Mouse (Mus musculus) stomach, embryonic 14.5 days (tissue): ENCODE data around the gene Uhrf1bp1. TPM values are rescaled to one million over a fixed set of nuclear protein-coding genes. Genes with fewer than 3 reads are reported as not detected.

Source experiments
- ATAC-seq: fragments of 200-750 bp; cut with Nextera tagmentation; 2 replicates; pipeline ENCODE4 v1.8.0; 2017; ENCODE audit warnings: low read depth, moderate TSS enrichment; ENCODE audit not compliant: insufficient number of reproducible peaks, insufficient read depth, low FRiP score
- H3K27ac ChIP-seq: fragments of 300-500 bp; sonication (generic); 2 replicates; pipeline ENCODE4 v1.5.1; 2014; ENCODE audit warnings: mild to moderate bottlenecking, low read length, moderate library complexity, mixed read lengths
- H3K27me3 ChIP-seq: fragments of 300-500 bp; sonication (generic); 2 replicates; pipeline ENCODE4 v1.6.1; 2014; ENCODE audit warnings: low read length, control low read depth, mixed read lengths; ENCODE audit not compliant: control insufficient read depth, insufficient read depth
- H3K36me3 ChIP-seq: fragments of 300-500 bp; sonication (generic); 2 replicates; pipeline ENCODE4 v1.6.1; 2014; ENCODE audit warnings: mild to moderate bottlenecking, control low read depth, low read length, moderate library complexity, mixed read lengths; ENCODE audit not compliant: control insufficient read depth, insufficient read depth
- H3K4me1 ChIP-seq: fragments of 300-500 bp; sonication (generic); 2 replicates; pipeline ENCODE4 v1.6.1; 2014; ENCODE audit warnings: low read length, control low read depth, mixed read lengths; ENCODE audit not compliant: control insufficient read depth, insufficient read depth
- H3K4me2 ChIP-seq: fragments of 300-500 bp; sonication (generic); replicated peaks from 2 replicates; pipeline ENCODE4 v1.6.1; 2014; ENCODE audit warnings: low read depth, low read length, control low read depth
- H3K4me3 ChIP-seq: fragments of 300-500 bp; sonication (generic); 2 replicates; pipeline ENCODE4 v1.5.1; 2014; ENCODE audit warnings: low read depth, low read length, control low read depth
- H3K9ac ChIP-seq: fragments of 300-500 bp; sonication (generic); replicated peaks from 2 replicates; pipeline ENCODE4 v1.6.1; 2014; ENCODE audit warnings: low read depth, mild to moderate bottlenecking, control low read depth, low read length, moderate library complexity, mixed read lengths
- H3K9me3 ChIP-seq: fragments of 300-500 bp; sonication (generic); 2 replicates; pipeline ENCODE4 v1.6.1; 2016; ENCODE audit warnings: low read depth, low read length, control low read depth; ENCODE audit not compliant: control insufficient read depth
- WGBS: fragments of 180-500 bp; shearing (Covaris S2); extraction: QIAGEN DNeasy Blood & Tissue Kit; methylation state at CpG from one replicate; pipeline ENCODE4 v1.1.7; 2014; 5-methylcytosine and 5-hydroxymethylcytosine counted together
- polyA plus RNA-seq: library from polyadenylated mRNA; unstranded; fragments of >200 nt; fragmentation: Nextera tagmentation; extraction: Ambion mirVana; gene quantifications from 2 replicates; pipeline ENCODE4 v1.2.1, GENCODE M21; 2014

Uhrf1bp1 gene
- polyA plus RNA-seq, 1 experiment from 2014 or later = 7.5 TPM

GRCm38 (mm10) chr17:27935091-27935490 lies 78.8 kb downstream of the Uhrf1bp1 start:
- Histone ChIP-seq H3K4me3 (no peak overlapping the region), H3K4me1 (peaks cover 41% of the 10 kb centered on the region; the same call in 1 of the 2 replicates), H3K36me3 (no peaks in the 10 kb centered on the region), H3K27ac (no peak overlapping the region), H3K9me3 (no peaks in the 10 kb centered on the region), H3K27me3 (no peaks in the 10 kb centered on the region), H3K4me2 (no peak overlapping the region), H3K9ac (no peak overlapping the region)
- ATAC-seq = no peak
- WGBS = 86% methylated on average over 3 of the region's 3 CpGs

GRCm38 (mm10) chr17:27937054-27937615 lies 80.9 kb downstream of the Uhrf1bp1 start:
- H3K36me3 ChIP-seq = no peaks in the 10 kb centered on the region
- no peaks in the 10 kb centered on the region for H3K27me3 ChIP-seq
- H3K4me3 ChIP-seq = no peak overlapping the region
- H3K27ac ChIP-seq = 0 out of 2 replicates have a peak overlapping the region, but pooled peaks have one; percentile 3
- H3K4me1 ChIP-seq = peaks cover 48% of the 10 kb centered on the region; the same call in 1 of the 2 replicates
- H3K9ac ChIP-seq = no peak overlapping the region
- ATAC-seq = no peak
- 79% methylated on average over 4 of the region's 4 CpGs for WGBS
- no peaks in the 10 kb centered on the region for H3K9me3 ChIP-seq
- H3K4me2 ChIP-seq = no peak overlapping the region

- 56% methylated on average over 12 of the region's 12 CpGs for WGBS
- Histone ChIP-seq H3K36me3 (no peaks in the 10 kb centered on the region), H3K27ac (peak overlapping the region; percentile 56; the same call in 1 of the 2 replicates), H3K4me1 (peaks cover 39% of the 10 kb centered on the region; the same call in 1 of the 2 replicates), H3K9me3 (no peaks in the 10 kb centered on the region), H3K4me2 (no peak overlapping the region), H3K9ac (no peak overlapping the region), H3K27me3 (no peaks in the 10 kb centered on the region), H3K4me3 (no peak overlapping the region)
- no peak for ATAC-seq
Observed at GRCm38 (mm10) chr17:27938121-27938754, 82.0 kb downstream of the Uhrf1bp1 start.

- no peak overlapping the region for H3K4me2 ChIP-seq
- 76% methylated on average over 5 of the region's 5 CpGs for WGBS
- no peaks in the 10 kb centered on the region for H3K9me3 ChIP-seq
- no peak overlapping the region for H3K4me3 ChIP-seq
- ATAC-seq = no peak
- no peaks in the 10 kb centered on the region for H3K27me3 ChIP-seq
- peak overlapping the region; percentile 56; the same call in 1 of the 2 replicates for H3K27ac ChIP-seq
- peaks cover 36% of the 10 kb centered on the region; the same call in 1 of the 2 replicates for H3K4me1 ChIP-seq
- no peaks in the 10 kb centered on the region for H3K36me3 ChIP-seq
- no peak overlapping the region for H3K9ac ChIP-seq
Observed at GRCm38 (mm10) chr17:27939028-27939427, 82.8 kb downstream of the Uhrf1bp1 start.

GRCm38 (mm10) chr17:27940352-27940751 lies 84.1 kb downstream of the Uhrf1bp1 start:
- no peak overlapping the region for H3K27ac ChIP-seq

GRCm38 (mm10) chr17:27941178-27941577 lies 84.9 kb downstream of the Uhrf1bp1 start:
- Histone ChIP-seq H3K27me3 (no peaks in the 10 kb centered on the region), H3K9ac (no peak overlapping the region), H3K36me3 (no peaks in the 10 kb centered on the region), H3K27ac (no peak overlapping the region), H3K9me3 (no peaks in the 10 kb centered on the region), H3K4me3 (no peak overlapping the region), H3K4me2 (no peak overlapping the region), H3K4me1 (peaks cover 46% of the 10 kb centered on the region; the same call in 1 of the 2 replicates)
- ATAC-seq = no peak
- WGBS = 75% methylated on average over 5 of the region's 5 CpGs

More at GRCm38 (mm10) chr17:27940352-27940751, 84.1 kb downstream of the Uhrf1bp1 start:
- Histone ChIP-seq H3K36me3 (no peaks in the 10 kb centered on the region), H3K4me3 (no peak overlapping the region), H3K4me2 (no peak overlapping the region), H3K9me3 (no peaks in the 10 kb centered on the region), H3K27me3 (no peaks in the 10 kb centered on the region), H3K4me1 (peaks cover 38% of the 10 kb centered on the region; the same call in 1 of the 2 replicates), H3K9ac (no peak overlapping the region)
- WGBS = 71% methylated on average over 4 of the region's 4 CpGs
- no peak for ATAC-seq

- no peaks in the 10 kb centered on the region for H3K36me3 ChIP-seq
- H3K4me1 ChIP-seq = peaks cover 50% of the 10 kb centered on the region; the same call in 1 of the 2 replicates
- no peak overlapping the region for H3K9ac ChIP-seq
- WGBS = 62% methylated on average over 2 of the region's 2 CpGs
- H3K9me3 ChIP-seq = no peaks in the 10 kb centered on the region
- H3K4me3 ChIP-seq = no peak overlapping the region
- no peak overlapping the region for H3K27ac ChIP-seq
- H3K27me3 ChIP-seq = no peaks in the 10 kb centered on the region
- H3K4me2 ChIP-seq = no peak overlapping the region
- no peak for ATAC-seq
Observed at GRCm38 (mm10) chr17:27941698-27942097, 85.5 kb downstream of the Uhrf1bp1 start.

GRCm38 (mm10) chr17:27942131-27942530 lies 85.9 kb downstream of the Uhrf1bp1 start:
- H3K4me2 ChIP-seq = no peak overlapping the region
- 85% methylated on average over 4 of the region's 4 CpGs for WGBS
- H3K27ac ChIP-seq = no peak overlapping the region
- H3K36me3 ChIP-seq = no peaks in the 10 kb centered on the region
- H3K27me3 ChIP-seq = no peaks in the 10 kb centered on the region
- H3K4me1 ChIP-seq = peaks cover 50% of the 10 kb centered on the region; the same call in 1 of the 2 replicates
- H3K9me3 ChIP-seq = no peaks in the 10 kb centered on the region
- no peak overlapping the region for H3K9ac ChIP-seq
- no peak overlapping the region for H3K4me3 ChIP-seq
- ATAC-seq = no peak
